Mouse (Mus musculus) limb, embryonic 14.5 days (tissue): Measurements from ENCODE around the gene Zbtb22. TPM values are rescaled to one million over a fixed set of nuclear protein-coding genes. Genes with fewer than 3 reads are reported as not detected.
"Not testable (repeated sequence)": the region's sequence is repeated elsewhere in the genome, so short reads cannot be mapped to it uniquely, and the experiment has no call there.

ENCODE experiments used
- ATAC-seq: fragments of 200-750 bp; cut with Nextera tagmentation; 2 replicates; pipeline ENCODE4 v1.8.0; 2017; ENCODE audit warnings: low read depth, moderate number of reproducible peaks, moderate TSS enrichment; ENCODE audit not compliant: low FRiP score
- DNase-seq: peaks from one replicate; pipeline ENCODE4 v3.0.0-alpha.2; 2015; ENCODE audit warnings: low spot score
- H3K27ac ChIP-seq: fragments of 300-500 bp; sonication (generic); replicated peaks from 2 replicates; pipeline ENCODE4 v1.5.1; 2014; ENCODE audit warnings: low read depth, mild to moderate bottlenecking, low read length, moderate library complexity, mixed read lengths
- H3K27me3 ChIP-seq: fragments of 300-500 bp; sonication (generic); 2 replicates; pipeline ENCODE4 v1.6.1; 2014; ENCODE audit warnings: low read length, mixed read lengths; ENCODE audit not compliant: control insufficient read depth, insufficient read depth
- H3K36me3 ChIP-seq: fragments of 300-500 bp; sonication (generic); 2 replicates; pipeline ENCODE4 v1.6.1; 2014; ENCODE audit warnings: mild to moderate bottlenecking, low read length, moderate library complexity, mixed read lengths; ENCODE audit not compliant: control insufficient read depth, insufficient read depth
- H3K4me1 ChIP-seq: fragments of 300-500 bp; sonication (generic); 2 replicates; pipeline ENCODE4 v1.6.1; 2014; ENCODE audit warnings: antibody characterized with exemption, low read length, mixed read lengths; ENCODE audit not compliant: control insufficient read depth, insufficient read depth
- H3K4me2 ChIP-seq: fragments of 300-500 bp; sonication (generic); replicated peaks from 2 replicates; pipeline ENCODE4 v1.6.1; 2014; ENCODE audit warnings: low read depth, mild to moderate bottlenecking, low read length, moderate library complexity; ENCODE audit not compliant: severe bottlenecking
- H3K4me3 ChIP-seq: fragments of 300-500 bp; sonication (generic); replicated peaks from 2 replicates; pipeline ENCODE4 v1.5.1; 2014; ENCODE audit warnings: low read length
- H3K9ac ChIP-seq: fragments of 300-500 bp; sonication (generic); 2 replicates; pipeline ENCODE4 v1.6.1; 2014; ENCODE audit warnings: mild to moderate bottlenecking, low read depth, low read length, moderate library complexity; ENCODE audit not compliant: severe bottlenecking
- H3K9me3 ChIP-seq: fragments of 300-500 bp; sonication (generic); 2 replicates; pipeline ENCODE4 v1.6.1; 2016; ENCODE audit warnings: low read length; ENCODE audit not compliant: control insufficient read depth
- POLR2A ChIP-seq: fragments of 200-500 bp; IDR thresholded peaks from 2 replicates; pipeline ENCODE4 v1.8.0; 2012; ENCODE audit warnings: inconsistent platforms, mild to moderate bottlenecking, moderate library complexity, borderline replicate concordance; ENCODE audit not compliant: insufficient read depth, insufficient read length; ENCODE audit errors: extremely low read depth
- WGBS: fragments of 180-500 bp; shearing (Covaris S2); extraction: QIAGEN DNeasy Blood & Tissue Kit; methylation state at CpG from one replicate; pipeline ENCODE4 v1.1.7; 2014; 5-methylcytosine and 5-hydroxymethylcytosine counted together
- polyA plus RNA-seq, 2 experiments: library from polyadenylated mRNA; depleted of rRNA in 1 of 2; stranded (reverse) in 1 of 2; unstranded in 1 of 2; fragments of >200 nt; fragmentation: Nextera tagmentation in 1 of 2; extraction: Ambion mirVana in 1 of 2; gene quantifications; 2 replicates each; pipeline versions ENCODE4 v1.2.1 to v1.2.3; 2012 to 2014

The Zbtb22 gene
- polyA plus RNA-seq, 2 experiments: 10.8 to 27.9 TPM

- WGBS: under 1% methylated on average over 48 of the region's 49 CpGs
- Histone ChIP-seq H3K27ac (no peak within 1 kb of the TSS), H3K27me3 (no peaks in the 10 kb centered on the region)
Measured at GRCm38 (mm10) chr17:33890533-33891059, 25.1 kb upstream of the Zbtb22 start, which contains the start of gene Kifc1. Gene Kifc1 (minus strand): TSS chr17:33890661.

GRCm38 (mm10) chr17:33891357-33891756, 24.3 kb upstream of the Zbtb22 start:
- Histone ChIP-seq H3K36me3 (peaks cover under 1% of the 10 kb centered on the region; the same call in 1 of the 2 replicates), H3K4me3 (no peak overlapping the region), H3K4me1 (peaks cover 9% of the 10 kb centered on the region), H3K9ac (no peak overlapping the region), H3K4me2 (no peak overlapping the region), H3K27me3 (no peaks in the 10 kb centered on the region), H3K27ac (no peak overlapping the region), H3K9me3 (no peaks in the 10 kb centered on the region)
- no peak for DNase-seq
- WGBS: 75% methylated on average over 2 of the region's 2 CpGs
- no peak for TF ChIP-seq POLR2A
- no peak for ATAC-seq

More at GRCm38 (mm10) chr17:33890533-33891059, 25.1 kb upstream of the Zbtb22 start, which contains the start of gene Kifc1:
- H3K9ac ChIP-seq: peak within 1 kb of the TSS; percentile 62
- no peaks in the 10 kb centered on the region for H3K9me3 ChIP-seq
- ATAC-seq (peak; percentile 100), DNase-seq (peak; percentile 99)
- peaks cover 8% of the 10 kb centered on the region; the same call in 1 of the 2 replicates for H3K36me3 ChIP-seq
- TF ChIP-seq POLR2A: 0 out of 2 replicates have a peak, but pooled peaks have one; percentile 16
- peak within 1 kb of the TSS; percentile 58 for H3K4me3 ChIP-seq
- H3K4me1 ChIP-seq: peaks cover 9% of the 10 kb centered on the region
- peak within 1 kb of the TSS; percentile 60 for H3K4me2 ChIP-seq

- WGBS: 72% methylated on average over 6 of the region's 6 CpGs
Measured at GRCm38 (mm10) chr17:33891892-33892291, 23.8 kb upstream of the Zbtb22 start.

GRCm38 (mm10) chr17:33892429-33892828, 23.3 kb upstream of the Zbtb22 start:
- no peak overlapping the region for H3K4me2 ChIP-seq
- 27% methylated on average over 7 of the region's 7 CpGs for WGBS
- no peak for TF ChIP-seq POLR2A
- no peak overlapping the region for H3K4me3 ChIP-seq
- ATAC-seq: no peak
- no peaks in the 10 kb centered on the region for H3K27me3 ChIP-seq
- DNase-seq: no peak
- peaks cover 9% of the 10 kb centered on the region for H3K4me1 ChIP-seq
- no peak overlapping the region for H3K27ac ChIP-seq
- H3K9me3 ChIP-seq: no peaks in the 10 kb centered on the region
- H3K36me3 ChIP-seq: no peaks in the 10 kb centered on the region
- H3K9ac ChIP-seq: no peak overlapping the region

More at GRCm38 (mm10) chr17:33891892-33892291, 23.8 kb upstream of the Zbtb22 start:
- H3K4me2 ChIP-seq, DNase-seq, ATAC-seq, H3K9me3 ChIP-seq, H3K27me3 ChIP-seq, H3K9ac ChIP-seq, H3K36me3 ChIP-seq, H3K27ac ChIP-seq, H3K4me1 ChIP-seq, H3K4me3 ChIP-seq: not testable (repeated sequence)

GRCm38 (mm10) chr17:33893011-33893410, 22.7 kb upstream of the Zbtb22 start:
- H3K4me2 ChIP-seq, H3K9me3 ChIP-seq, H3K36me3 ChIP-seq, DNase-seq, H3K27ac ChIP-seq, H3K9ac ChIP-seq, H3K4me3 ChIP-seq, H3K27me3 ChIP-seq, ATAC-seq, H3K4me1 ChIP-seq: not testable (repeated sequence)
- 74% methylated on average over 4 of the region's 4 CpGs for WGBS
